Mouse (Mus musculus): ENCODE measurements around the gene Zmat5. TPM values are rescaled to one million over a fixed set of nuclear protein-coding genes. Genes with fewer than 3 reads are reported as not detected.

The Zmat5 gene
- polyA plus RNA-seq, 1 experiment = 55.1 TPM

- DNase-seq = no peak
- Histone ChIP-seq H3K4me1 (ENCODE audit: control insufficient read depth, insufficient read depth, low read length) (no peaks in the 10 kb centered on the region), H3K4me3 (replicated peaks; ENCODE audit: extremely low read depth, low read depth, low read length) (no peak overlapping the region)
- WGBS = 37% methylated on average over 6 of the region's 6 CpGs
- TF ChIP-seq CTCF (IDR thresholded peaks at IDR 0.05; ENCODE audit: insufficient read depth, low read length) (no peak), POLR2A (IDR thresholded peaks at IDR 0.05; ENCODE audit: borderline replicate concordance, extremely low read depth, low read depth, low read length) (no peak)
These were observed 57.5 kb downstream of the Zmat5 start for GRCm38 (mm10) chr11:4761991-4762390.

DNA sequence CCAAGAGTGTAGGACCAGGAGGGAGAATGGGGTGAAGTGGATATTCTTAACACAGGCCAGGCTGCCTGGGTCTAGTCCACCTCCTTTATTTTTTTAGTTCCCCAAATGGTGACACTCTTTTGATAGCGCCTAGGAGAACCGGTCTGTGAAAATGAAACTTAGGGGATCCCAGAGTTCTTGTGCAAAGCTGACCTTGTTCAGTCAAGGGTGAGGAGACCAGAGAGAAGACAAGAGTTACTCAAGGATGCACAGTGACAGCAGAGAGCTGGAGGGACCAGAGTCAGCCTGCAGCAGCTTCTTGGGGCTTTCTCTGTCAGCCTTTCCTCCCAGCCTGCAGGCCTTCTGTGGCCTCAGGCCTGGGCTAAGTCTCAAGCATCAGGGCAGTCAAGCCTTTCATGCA, 58.0 kb downstream of the Zmat5 start:
- TF ChIP-seq CTCF (IDR thresholded peaks at IDR 0.05; ENCODE audit: insufficient read depth, low read length) (no peak), POLR2A (IDR thresholded peaks at IDR 0.05; ENCODE audit: borderline replicate concordance, extremely low read depth, low read depth, low read length) (no peak)
- no peak overlapping the region for H3K4me3 ChIP-seq (replicated peaks; ENCODE audit: extremely low read depth, low read depth, low read length)
- H3K4me1 ChIP-seq (ENCODE audit: control insufficient read depth, insufficient read depth, low read length) = no peaks in the 10 kb centered on the region
- 32% methylated on average over 2 of the region's 2 CpGs for WGBS
- no peak for DNase-seq

GRCm38 (mm10) chr11:4763631-4764030, 59.2 kb downstream of the Zmat5 start:
- 29% methylated on average over 5 of the region's 5 CpGs for WGBS
- H3K4me1 ChIP-seq (ENCODE audit: control insufficient read depth, insufficient read depth, low read length) = no peaks in the 10 kb centered on the region
- no peak overlapping the region for H3K4me3 ChIP-seq (replicated peaks; ENCODE audit: extremely low read depth, low read depth, low read length)

DNA sequence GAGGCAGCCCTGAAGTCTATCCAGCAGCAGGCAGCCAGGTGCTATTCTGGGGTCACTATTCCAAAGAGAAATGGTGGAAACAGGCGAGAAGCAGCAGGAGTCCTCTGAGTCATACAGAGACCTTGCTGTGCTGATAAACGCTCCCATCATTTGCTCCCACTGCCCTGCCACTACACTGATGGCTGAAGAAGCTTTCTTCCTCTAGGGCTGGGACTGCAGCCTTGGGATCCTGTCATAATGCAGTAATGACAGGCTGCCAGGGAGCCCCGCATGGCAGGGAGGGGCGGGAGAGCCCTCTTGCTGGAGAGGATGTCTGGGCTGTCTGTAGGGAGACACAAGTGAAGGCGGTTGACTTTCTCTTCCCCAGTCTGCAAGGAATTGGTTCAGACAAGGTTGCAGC, 60.0 kb downstream of the Zmat5 start:
- H3K4me3 ChIP-seq (replicated peaks; ENCODE audit: extremely low read depth, low read depth, low read length) = no peak overlapping the region
- TF ChIP-seq CTCF (IDR thresholded peaks at IDR 0.05; ENCODE audit: insufficient read depth, low read length) (no peak), POLR2A (IDR thresholded peaks at IDR 0.05; ENCODE audit: borderline replicate concordance, extremely low read depth, low read depth, low read length) (no peak)
- H3K4me1 ChIP-seq (ENCODE audit: control insufficient read depth, insufficient read depth, low read length) = no peaks in the 10 kb centered on the region
- DNase-seq = no peak
- 53% methylated on average over 5 of the region's 5 CpGs for WGBS

More at GRCm38 (mm10) chr11:4763631-4764030, 59.2 kb downstream of the Zmat5 start:
- no peak for TF ChIP-seq POLR2A (IDR thresholded peaks at IDR 0.05; ENCODE audit: borderline replicate concordance, extremely low read depth, low read depth, low read length)
- no peak for TF ChIP-seq CTCF (IDR thresholded peaks at IDR 0.05; ENCODE audit: insufficient read depth, low read length)
- DNase-seq = no peak

DNA sequence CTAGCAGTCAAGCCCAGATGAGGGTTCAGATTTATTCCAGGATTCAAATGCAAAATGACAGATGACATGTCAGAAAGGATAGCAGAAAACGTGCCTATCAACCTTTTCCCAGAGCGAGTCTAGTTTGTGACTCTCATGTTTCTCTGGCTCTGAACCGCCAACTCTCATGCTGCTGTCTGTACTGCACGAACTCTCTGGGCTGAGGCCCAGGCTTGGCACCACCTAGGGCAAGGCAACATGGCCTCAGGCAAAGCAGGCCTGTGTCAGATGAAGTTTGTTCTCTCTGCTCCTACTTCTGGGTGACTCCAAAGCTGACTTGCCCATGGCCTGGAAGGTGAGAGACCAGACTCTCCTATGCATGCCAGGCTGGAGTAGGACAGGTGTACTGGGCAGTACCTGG, 63.9 kb downstream of the Zmat5 start:
- DNase-seq = no peak
- WGBS = 85% methylated on average over 4 of the region's 4 CpGs
- Histone ChIP-seq H3K4me1 (ENCODE audit: control insufficient read depth, insufficient read depth, low read length) (no peaks in the 10 kb centered on the region), H3K4me3 (replicated peaks; ENCODE audit: extremely low read depth, low read depth, low read length) (no peak overlapping the region)
- no peak for TF ChIP-seq CTCF (IDR thresholded peaks at IDR 0.05; ENCODE audit: insufficient read depth, low read length)

GRCm38 (mm10) chr11:4769293-4769692, 64.8 kb downstream of the Zmat5 start:
- TF ChIP-seq POLR2A (IDR thresholded peaks at IDR 0.05; ENCODE audit: borderline replicate concordance, extremely low read depth, low read depth, low read length) (no peak), CTCF (IDR thresholded peaks at IDR 0.05; ENCODE audit: insufficient read depth, low read length) (no peak)
- WGBS = 68% methylated on average over 7 of the region's 7 CpGs
- no peak for DNase-seq

GRCm38 (mm10) chr11:4769881-4770280, 65.4 kb downstream of the Zmat5 start:
- WGBS = 91% methylated on average over 6 of the region's 6 CpGs
- H3K4me1 ChIP-seq (ENCODE audit: control insufficient read depth, insufficient read depth, low read length) = no peaks in the 10 kb centered on the region
- TF ChIP-seq POLR2A (IDR thresholded peaks at IDR 0.05; ENCODE audit: borderline replicate concordance, extremely low read depth, low read depth, low read length) = no peak
- no peak for TF ChIP-seq CTCF (IDR thresholded peaks at IDR 0.05; ENCODE audit: insufficient read depth, low read length)
- no peak overlapping the region for H3K4me3 ChIP-seq (replicated peaks; ENCODE audit: extremely low read depth, low read depth, low read length)
- no peak for DNase-seq

More at GRCm38 (mm10) chr11:4769293-4769692, 64.8 kb downstream of the Zmat5 start:
- Histone ChIP-seq H3K4me1 (ENCODE audit: control insufficient read depth, insufficient read depth, low read length) (no peaks in the 10 kb centered on the region), H3K4me3 (replicated peaks; ENCODE audit: extremely low read depth, low read depth, low read length) (no peak overlapping the region)

- 62% methylated on average over 7 of the region's 7 CpGs for WGBS
- no peak overlapping the region for H3K4me3 ChIP-seq (replicated peaks; ENCODE audit: extremely low read depth, low read depth, low read length)
- no peak for DNase-seq
- TF ChIP-seq CTCF (IDR thresholded peaks at IDR 0.05; ENCODE audit: insufficient read depth, low read length) = no peak
- TF ChIP-seq POLR2A (IDR thresholded peaks at IDR 0.05; ENCODE audit: borderline replicate concordance, extremely low read depth, low read depth, low read length) = no peak
- H3K4me1 ChIP-seq (ENCODE audit: control insufficient read depth, insufficient read depth, low read length) = no peaks in the 10 kb centered on the region
These were observed 67.3 kb downstream of the Zmat5 start for GRCm38 (mm10) chr11:4771756-4772155.

DNA sequence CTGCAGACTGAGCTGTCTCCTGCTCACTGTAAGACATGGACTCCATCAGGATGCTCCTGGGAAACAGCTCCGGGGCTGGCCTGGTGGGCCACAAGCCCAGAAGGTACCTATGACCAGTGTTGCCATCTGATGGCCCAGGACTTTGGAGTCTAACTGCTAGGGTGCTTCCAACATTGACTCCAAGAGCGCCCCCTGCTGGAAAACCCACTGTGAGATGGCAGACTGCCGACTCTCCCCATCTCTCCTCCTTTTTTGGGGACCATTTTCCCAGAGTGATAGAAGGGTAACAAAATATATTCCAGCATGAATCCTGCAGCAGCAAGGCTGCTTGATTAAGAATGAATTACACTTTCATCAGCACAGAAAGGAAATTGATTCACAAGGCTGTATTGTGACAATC, 68.4 kb downstream of the Zmat5 start:
- WGBS = 44% methylated on average over 3 of the region's 3 CpGs
- H3K4me3 ChIP-seq (replicated peaks; ENCODE audit: extremely low read depth, low read depth, low read length) = no peak overlapping the region
- TF ChIP-seq POLR2A (IDR thresholded peaks at IDR 0.05; ENCODE audit: borderline replicate concordance, extremely low read depth, low read depth, low read length) (no peak), CTCF (IDR thresholded peaks at IDR 0.05; ENCODE audit: insufficient read depth, low read length) (peak; percentile 49)

GRCm38 (mm10) chr11:4780927-4781326, 76.4 kb downstream of the Zmat5 start:
- no peak for DNase-seq
- Histone ChIP-seq H3K4me3 (replicated peaks; ENCODE audit: extremely low read depth, low read depth, low read length) (no peak overlapping the region), H3K4me1 (ENCODE audit: control insufficient read depth, insufficient read depth, low read length) (peaks cover 3% of the 10 kb centered on the region; the same call in 1 of the 2 replicates)
- TF ChIP-seq CTCF (IDR thresholded peaks at IDR 0.05; ENCODE audit: insufficient read depth, low read length) (no peak), POLR2A (IDR thresholded peaks at IDR 0.05; ENCODE audit: borderline replicate concordance, extremely low read depth, low read depth, low read length) (no peak)
- WGBS = 93% methylated on average over 3 of the region's 3 CpGs

More for the DNA sequence above, 68.4 kb downstream of the Zmat5 start:
- no peaks in the 10 kb centered on the region for H3K4me1 ChIP-seq (ENCODE audit: control insufficient read depth, insufficient read depth, low read length)
- peak; percentile 70 for DNase-seq
